Comparison of ENCODE assay signal across 8 mouse cellular contexts in genomic region chr6:125354352-125355151, GRCm38 (mm10). TPM values are rescaled to one million over a fixed set of nuclear protein-coding genes. Genes with fewer than 3 reads are reported as not detected.
DNase-seq lines count a peak whose midpoint lies in the region; ATAC-seq lines count a peak whose summit lies in the region.

No protein-coding gene starts in this region.

- 10% methylated on average over 14 of the region's 14 CpGs for WGBS in embryonic facial prominence, embryonic 10.5 days
- WGBS in limb, embryonic 10.5 days: 6% methylated on average over 14 of the region's 14 CpGs
- WGBS in midbrain, embryonic 12.5 days: 10% methylated on average over 14 of the region's 14 CpGs

- peak overlapping the region; percentile 41 for H3K4me3 ChIP-seq in embryonic facial prominence, embryonic 10.5 days
- H3K4me3 ChIP-seq in limb, embryonic 10.5 days: peak overlapping the region; percentile 42
- H3K4me3 ChIP-seq in midbrain, embryonic 12.5 days: 0 out of 2 replicates have a peak overlapping the region, but pooled peaks have one; percentile 0

- peak overlapping the region; percentile 68 for H3K27ac ChIP-seq in embryonic facial prominence, embryonic 10.5 days (replicated peaks)
- peak overlapping the region; percentile 73 for H3K27ac ChIP-seq in limb, embryonic 10.5 days
- H3K27ac ChIP-seq in midbrain, embryonic 12.5 days (replicated peaks): no peak overlapping the region

- peaks cover 30% of the 10 kb centered on the region for H3K36me3 ChIP-seq in embryonic facial prominence, embryonic 10.5 days (replicated peaks)
- peaks cover 31% of the 10 kb centered on the region for H3K36me3 ChIP-seq in limb, embryonic 10.5 days
- peaks cover 15% of the 10 kb centered on the region for H3K36me3 ChIP-seq in midbrain, embryonic 12.5 days

- ATAC-seq in midbrain, embryonic 12.5 days (ENCODE audit: low FRiP score, low read depth): no peak

- no peaks in the 10 kb centered on the region for H3K9me3 ChIP-seq in embryonic facial prominence, embryonic 10.5 days
- no peaks in the 10 kb centered on the region for H3K9me3 ChIP-seq in limb, embryonic 10.5 days (replicated peaks)
- no peaks in the 10 kb centered on the region for H3K9me3 ChIP-seq in midbrain, embryonic 12.5 days

- peak overlapping the region; percentile 18; the same call in 1 of the 2 replicates for H3K4me2 ChIP-seq in midbrain, embryonic 12.5 days (replicated peaks)

- intact Hi-C loops in heart, postnatal 10 days (cut with DNase I): loop anchor here (2.0 to 5.0 kb wide), 2 partner anchors 24 to 207 kb away; partner anchors contain the start of gene Iffo1

- peaks cover 72% of the 10 kb centered on the region for H3K4me1 ChIP-seq in embryonic facial prominence, embryonic 10.5 days
- H3K4me1 ChIP-seq in limb, embryonic 10.5 days: peaks cover 70% of the 10 kb centered on the region
- peaks cover 30% of the 10 kb centered on the region for H3K4me1 ChIP-seq in midbrain, embryonic 12.5 days

- H3K27me3 ChIP-seq in embryonic facial prominence, embryonic 10.5 days (replicated peaks; ENCODE audit: low read depth, poor library complexity, severe bottlenecking): no peaks in the 10 kb centered on the region; the same call in 1 of the 2 replicates
- no peaks in the 10 kb centered on the region for H3K27me3 ChIP-seq in limb, embryonic 10.5 days (ENCODE audit: low read depth, poor library complexity, severe bottlenecking)
- H3K27me3 ChIP-seq in midbrain, embryonic 12.5 days: peaks cover 21% of the 10 kb centered on the region

- peak; percentile 29 to 33 for DNase-seq in cerebellum, postnatal 10 days
- DNase-seq in cerebellum, adult 9-10 months: no peak
- peak; percentile 93 for DNase-seq in 3T3-L1 (ENCODE audit: low read depth, low spot score)
- DNase-seq in embryonic facial prominence, embryonic 10.5 days (ENCODE audit: low spot score): peak; percentile 39
- DNase-seq in heart, postnatal 10 days: peak; percentile 82
- DNase-seq in limb, embryonic 10.5 days (ENCODE audit: low spot score): no peak
- no peak for DNase-seq in left cerebral cortex, adult 11 months (ENCODE audit: low spot score)

- H3K9ac ChIP-seq in midbrain, embryonic 12.5 days (replicated peaks): no peak overlapping the region

RNA-seq across cellular contexts. Expression of gene Tnfrsf1a, which starts 5.4 kb away (rescaled TPM):
- 33.4 and 34.8 TPM in 2 replicates for polyA plus RNA-seq in embryonic facial prominence, embryonic 10.5 days (2016; fragmentation: Nextera tagmentation; extraction: Ambion mirVana)
- total RNA-seq in heart, postnatal 10 days (2021): 10 to 100 TPM; 73.7 to 77.8 TPM
- 41.8 and 43.6 TPM in 2 replicates for polyA plus RNA-seq in limb, embryonic 10.5 days (2016; fragmentation: Nextera tagmentation; extraction: Ambion mirVana)
- polyA plus RNA-seq in midbrain, embryonic 12.5 days (2016; fragmentation: Nextera tagmentation; extraction: Ambion mirVana): 17.7 and 22.8 TPM in 2 replicates

RNA-seq across cellular contexts. Expression of gene Plekhg6, which starts 26.0 kb away (rescaled TPM):
- polyA plus RNA-seq in embryonic facial prominence, embryonic 10.5 days (2016; fragmentation: Nextera tagmentation; extraction: Ambion mirVana): 0.21 and 0.32 TPM in 2 replicates
- total RNA-seq in heart, postnatal 10 days (2021): not detected
- polyA plus RNA-seq in limb, embryonic 10.5 days (2016; fragmentation: Nextera tagmentation; extraction: Ambion mirVana): 0.26 and 0.33 TPM in 2 replicates
- polyA plus RNA-seq in midbrain, embryonic 12.5 days (2016; fragmentation: Nextera tagmentation; extraction: Ambion mirVana): 0.05 and 0.17 TPM in 2 replicates

RNA-seq across cellular contexts. Expression of gene Scnn1a, which starts 34.1 kb away (rescaled TPM):
- polyA plus RNA-seq in embryonic facial prominence, embryonic 10.5 days (2016; fragmentation: Nextera tagmentation; extraction: Ambion mirVana): 0.57 and 0.87 TPM in 2 replicates
- total RNA-seq in heart, postnatal 10 days (2021): under 1 TPM; 0.97 to 0.98 TPM
- polyA plus RNA-seq in limb, embryonic 10.5 days (2016; fragmentation: Nextera tagmentation; extraction: Ambion mirVana): 1.0 and 1.6 TPM in 2 replicates
- 0.41 and 0.43 TPM in 2 replicates for polyA plus RNA-seq in midbrain, embryonic 12.5 days (2016; fragmentation: Nextera tagmentation; extraction: Ambion mirVana)

RNA-seq across cellular contexts. Expression of gene Ltbr, which starts 40.9 kb away (rescaled TPM):
- 26.9 and 28.8 TPM in 2 replicates for polyA plus RNA-seq in embryonic facial prominence, embryonic 10.5 days (2016; fragmentation: Nextera tagmentation; extraction: Ambion mirVana)
- 10 to 100 TPM; 42.8 to 49.4 TPM for total RNA-seq in heart, postnatal 10 days (2021)
- polyA plus RNA-seq in limb, embryonic 10.5 days (2016; fragmentation: Nextera tagmentation; extraction: Ambion mirVana): 34.3 and 41.5 TPM in 2 replicates
- 18.3 and 20.2 TPM in 2 replicates for polyA plus RNA-seq in midbrain, embryonic 12.5 days (2016; fragmentation: Nextera tagmentation; extraction: Ambion mirVana)

Comparison
In these comparisons a context has a peak if more than half of its experiments do, and no peak if none do; other contexts are left out.
1. DNase-seq: peak in cerebellum, postnatal 10 days (2 of 2), 3T3-L1 (single experiment), embryonic facial prominence, embryonic 10.5 days (single experiment) and heart, postnatal 10 days (2 of 2); none in cerebellum, adult 9-10 months (single experiment), limb, embryonic 10.5 days (single experiment) and left cerebral cortex, adult 11 months (single experiment).
2. Peak in every context shown above with its lines, with median percentiles within 50 percentile points of each other: H3K4me3 ChIP-seq.